Mouse (Mus musculus): ENCODE data around the gene Foxo6.

DNA sequence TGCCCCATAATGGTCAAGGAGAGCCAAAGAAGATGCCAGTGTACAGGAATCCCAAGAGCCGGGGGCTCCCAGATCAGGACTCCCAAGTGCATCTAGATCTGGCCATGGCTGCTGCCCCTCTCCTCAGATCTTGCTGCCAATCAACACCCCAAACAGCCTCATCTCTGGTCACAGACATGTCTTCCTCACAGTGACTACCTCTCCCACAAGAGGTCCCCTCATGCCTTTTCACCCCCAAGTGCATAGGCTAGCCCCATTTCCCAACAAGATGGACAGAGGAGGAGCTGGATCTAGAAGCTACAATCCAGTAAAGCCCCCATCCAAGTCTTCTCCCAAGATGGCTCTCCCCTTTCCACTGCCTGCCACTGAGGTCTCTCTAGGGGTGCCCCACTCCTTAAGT lies 1.4 kb downstream of the Foxo6 start:
- TF ChIP-seq CTCF (IDR thresholded peaks at IDR 0.05; ENCODE audit: low read depth) (no peak), EP300 (optimal IDR thresholded peaks at IDR 0.05) (no peak)
